Mouse (Mus musculus): ENCODE measurements around the gene Isy1.

DNA sequence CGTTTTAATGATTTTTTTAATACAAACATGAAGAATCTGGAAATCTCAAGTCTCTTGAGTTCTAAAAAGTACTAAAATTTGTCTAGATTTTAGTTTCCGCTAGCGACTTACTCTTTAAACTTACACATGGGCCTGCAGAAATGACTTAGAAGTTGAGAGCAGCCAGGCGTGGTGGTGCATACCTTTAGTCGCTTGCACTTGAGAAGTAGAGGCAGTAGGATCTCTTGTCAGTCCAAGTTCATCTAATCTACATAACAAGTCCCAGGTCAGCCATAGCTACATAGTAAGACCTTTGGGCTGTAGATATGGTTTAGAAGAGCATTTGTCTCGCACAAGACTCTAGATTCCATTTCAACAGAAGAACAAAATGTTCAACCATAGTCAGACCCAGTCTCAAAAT is 13.3 kb upstream of the Isy1 start:
- TF ChIP-seq CTCF (IDR thresholded peaks at IDR 0.05; ENCODE audit: low read depth) (no peak), EP300 (IDR thresholded peaks at IDR 0.05; ENCODE audit: low read depth) (no peak)

All from heart, postnatal 0 days (tissue).